Mouse (Mus musculus): ENCODE results near the gene Gm20388. TPM values are rescaled to one million over a fixed set of nuclear protein-coding genes. Genes with fewer than 3 reads are reported as not detected.

Gene Gm20388
- polyA plus RNA-seq, 1 experiment from 2014 or later: not detected

DNA sequence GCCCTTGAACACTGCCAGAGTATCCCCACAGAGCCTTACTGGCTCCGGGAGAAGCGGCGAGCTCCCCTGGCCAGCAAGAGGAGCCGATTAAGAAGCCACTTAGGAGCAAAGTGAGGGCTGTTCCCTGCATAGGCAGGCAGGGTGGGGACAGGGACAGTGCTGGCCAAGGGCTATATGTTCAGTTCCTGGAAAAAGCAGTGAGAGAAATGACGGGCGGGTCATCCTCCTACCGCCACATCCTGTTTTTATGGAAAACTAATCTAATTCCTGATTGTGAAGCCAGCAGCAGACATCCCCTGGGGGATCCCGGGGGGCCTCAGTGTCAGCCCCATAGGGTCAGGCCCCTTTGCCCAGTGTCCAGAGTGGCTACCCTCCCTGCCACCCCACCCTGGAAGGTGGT, 2620.7 kb downstream of the Gm20388 start:
- H3K4me2 ChIP-seq (replicated peaks): no peak overlapping the region
- no peaks in the 10 kb centered on the region for H3K4me1 ChIP-seq (replicated peaks; ENCODE audit: control insufficient read depth, insufficient read depth, low read length)
- no peaks in the 10 kb centered on the region for H3K27me3 ChIP-seq (ENCODE audit: control insufficient read depth, insufficient read depth, low read length)
- H3K36me3 ChIP-seq (replicated peaks; ENCODE audit: control insufficient read depth, insufficient read depth): no peaks in the 10 kb centered on the region
- H3K9me3 ChIP-seq (ENCODE audit: control insufficient read depth, low read length): no peaks in the 10 kb centered on the region
- H3K4me3 ChIP-seq (replicated peaks; ENCODE audit: low read length): no peak overlapping the region
- no peak overlapping the region for H3K27ac ChIP-seq
- no peak for DNase-seq (ENCODE audit: low spot score)
- WGBS: 88% methylated on average over 8 of the region's 8 CpGs
- H3K9ac ChIP-seq: no peak overlapping the region
- no peak for ATAC-seq (ENCODE audit: low FRiP score)

DNA sequence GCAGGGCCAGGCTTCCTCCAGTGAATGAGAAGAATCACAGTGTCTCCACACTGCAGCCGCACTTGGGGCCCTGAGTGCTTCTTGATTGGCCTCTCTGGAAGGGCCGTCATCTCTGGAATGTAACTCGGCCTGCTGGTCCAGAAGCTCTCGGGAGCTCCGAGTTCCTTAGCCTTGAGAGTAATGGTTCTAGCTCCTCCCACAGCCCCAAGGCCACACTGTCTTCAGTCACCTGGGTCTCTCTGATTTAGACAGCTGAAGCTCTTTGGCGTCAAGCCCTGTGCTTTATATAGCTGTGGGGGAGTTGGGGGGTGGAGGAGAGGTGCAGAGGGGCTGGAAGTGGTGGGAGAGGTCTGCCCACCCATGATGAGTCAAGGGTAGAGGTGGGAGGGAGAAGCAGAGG, 2626.4 kb downstream of the Gm20388 start:
- no peak for DNase-seq (ENCODE audit: low spot score)
- Histone ChIP-seq H3K27ac (no peak overlapping the region), H3K27me3 (ENCODE audit: control insufficient read depth, insufficient read depth, low read length) (no peaks in the 10 kb centered on the region), H3K9me3 (ENCODE audit: control insufficient read depth, low read length) (no peaks in the 10 kb centered on the region), H3K4me1 (replicated peaks; ENCODE audit: control insufficient read depth, insufficient read depth, low read length) (no peaks in the 10 kb centered on the region), H3K36me3 (replicated peaks; ENCODE audit: control insufficient read depth, insufficient read depth) (no peaks in the 10 kb centered on the region), H3K4me2 (replicated peaks) (no peak overlapping the region), H3K4me3 (replicated peaks; ENCODE audit: low read length) (no peak overlapping the region), H3K9ac (no peak overlapping the region)
- no peak for ATAC-seq (ENCODE audit: low FRiP score)
- WGBS: 68% methylated on average over 6 of the region's 6 CpGs

GRCm38 (mm10) chr8:122537812-122538211, 2627.2 kb downstream of the Gm20388 start:
- 85% methylated on average over 2 of the region's 2 CpGs for WGBS
- Histone ChIP-seq H3K9me3 (ENCODE audit: control insufficient read depth, low read length) (no peaks in the 10 kb centered on the region), H3K9ac (no peak overlapping the region), H3K27ac (no peak overlapping the region), H3K4me1 (replicated peaks; ENCODE audit: control insufficient read depth, insufficient read depth, low read length) (no peaks in the 10 kb centered on the region), H3K27me3 (ENCODE audit: control insufficient read depth, insufficient read depth, low read length) (no peaks in the 10 kb centered on the region), H3K4me2 (replicated peaks) (no peak overlapping the region), H3K4me3 (replicated peaks; ENCODE audit: low read length) (no peak overlapping the region), H3K36me3 (replicated peaks; ENCODE audit: control insufficient read depth, insufficient read depth) (no peaks in the 10 kb centered on the region)
- ATAC-seq (ENCODE audit: low FRiP score): no peak
- DNase-seq (ENCODE audit: low spot score): no peak

GRCm38 (mm10) chr8:122538310-122539076, 2627.9 kb downstream of the Gm20388 start:
- no peak for DNase-seq (ENCODE audit: low spot score)

GRCm38 (mm10) chr8:122544138-122544537, 2633.5 kb downstream of the Gm20388 start:
- 93% methylated on average over 8 of the region's 8 CpGs for WGBS
- H3K9ac ChIP-seq: no peak overlapping the region

More at GRCm38 (mm10) chr8:122538310-122539076, 2627.9 kb downstream of the Gm20388 start:
- Histone ChIP-seq H3K9me3 (ENCODE audit: control insufficient read depth, low read length) (no peaks in the 10 kb centered on the region), H3K36me3 (replicated peaks; ENCODE audit: control insufficient read depth, insufficient read depth) (no peaks in the 10 kb centered on the region), H3K4me3 (replicated peaks; ENCODE audit: low read length) (no peak overlapping the region), H3K27me3 (ENCODE audit: control insufficient read depth, insufficient read depth, low read length) (no peaks in the 10 kb centered on the region), H3K4me1 (replicated peaks; ENCODE audit: control insufficient read depth, insufficient read depth, low read length) (no peaks in the 10 kb centered on the region), H3K27ac (no peak overlapping the region), H3K9ac (no peak overlapping the region), H3K4me2 (replicated peaks) (no peak overlapping the region)
- 92% methylated on average over 9 of the region's 9 CpGs for WGBS
- no peak for ATAC-seq (ENCODE audit: low FRiP score)

DNA sequence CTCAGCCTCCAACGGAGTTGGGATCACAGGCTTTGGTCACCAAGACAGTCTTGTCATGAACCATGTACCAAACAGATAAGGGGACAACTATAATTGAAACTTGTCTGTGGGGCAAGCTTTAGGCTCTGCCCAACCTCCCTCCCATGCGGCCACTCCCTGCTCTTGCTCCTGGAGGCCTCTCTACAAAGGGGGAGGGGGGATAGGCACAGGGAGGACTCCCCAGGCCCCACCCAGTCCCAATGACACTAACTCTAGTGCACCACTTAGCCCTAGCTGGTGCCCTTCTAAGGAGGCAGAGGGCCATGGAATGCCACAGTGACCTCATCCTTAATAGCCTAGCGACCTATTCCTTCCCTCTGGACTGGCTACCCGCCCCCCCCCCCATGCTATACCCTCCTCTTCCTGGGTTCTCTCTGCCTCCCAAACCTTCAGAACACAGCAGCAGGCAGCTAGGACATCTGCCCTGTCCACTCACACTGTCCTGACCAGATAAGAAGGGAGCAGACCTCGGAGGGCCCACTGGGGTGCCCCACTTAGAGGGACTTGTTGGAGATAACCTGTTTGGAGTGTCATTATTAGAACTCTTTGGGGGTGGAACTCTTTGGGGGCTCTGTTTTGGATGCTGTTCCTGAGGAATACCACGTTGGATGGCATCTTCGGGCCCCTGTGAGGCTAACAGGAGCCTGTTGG, 2635.6 kb downstream of the Gm20388 start:
- Histone ChIP-seq H3K9ac (no peak overlapping the region), H3K9me3 (ENCODE audit: control insufficient read depth, low read length) (no peaks in the 10 kb centered on the region), H3K4me3 (replicated peaks; ENCODE audit: low read length) (no peak overlapping the region), H3K4me2 (replicated peaks) (no peak overlapping the region), H3K27ac (no peak overlapping the region), H3K4me1 (replicated peaks; ENCODE audit: control insufficient read depth, insufficient read depth, low read length) (0 out of 2 replicates have a peak, but pooled peaks cover 8% of the 10 kb centered on the region), H3K36me3 (replicated peaks; ENCODE audit: control insufficient read depth, insufficient read depth) (no peaks in the 10 kb centered on the region), H3K27me3 (ENCODE audit: control insufficient read depth, insufficient read depth, low read length) (peaks cover 25% of the 10 kb centered on the region)
- DNase-seq (ENCODE audit: low spot score) (no peak), ATAC-seq (ENCODE audit: low FRiP score) (no peak)
- WGBS: 87% methylated on average over 7 of the region's 7 CpGs

More at GRCm38 (mm10) chr8:122544138-122544537, 2633.5 kb downstream of the Gm20388 start:
- no peak for DNase-seq (ENCODE audit: low spot score)
- H3K27ac ChIP-seq: no peak overlapping the region
- H3K36me3 ChIP-seq (replicated peaks; ENCODE audit: control insufficient read depth, insufficient read depth): no peaks in the 10 kb centered on the region
- H3K9me3 ChIP-seq (ENCODE audit: control insufficient read depth, low read length): no peaks in the 10 kb centered on the region
- H3K4me2 ChIP-seq (replicated peaks): no peak overlapping the region
- 0 out of 2 replicates have a peak, but pooled peaks cover 5% of the 10 kb centered on the region for H3K27me3 ChIP-seq (ENCODE audit: control insufficient read depth, insufficient read depth, low read length)
- no peak overlapping the region for H3K4me3 ChIP-seq (replicated peaks; ENCODE audit: low read length)
- 0 out of 2 replicates have a peak, but pooled peaks cover 5% of the 10 kb centered on the region for H3K4me1 ChIP-seq (replicated peaks; ENCODE audit: control insufficient read depth, insufficient read depth, low read length)
- no peak for ATAC-seq (ENCODE audit: low FRiP score)

- no peak for DNase-seq (ENCODE audit: low spot score)
- WGBS: 62% methylated on average over 24 of the region's 24 CpGs
- H3K27ac ChIP-seq: no peak overlapping the region
These were observed 2636.3 kb downstream of the Gm20388 start for GRCm38 (mm10) chr8:122546811-122547453.

DNA sequence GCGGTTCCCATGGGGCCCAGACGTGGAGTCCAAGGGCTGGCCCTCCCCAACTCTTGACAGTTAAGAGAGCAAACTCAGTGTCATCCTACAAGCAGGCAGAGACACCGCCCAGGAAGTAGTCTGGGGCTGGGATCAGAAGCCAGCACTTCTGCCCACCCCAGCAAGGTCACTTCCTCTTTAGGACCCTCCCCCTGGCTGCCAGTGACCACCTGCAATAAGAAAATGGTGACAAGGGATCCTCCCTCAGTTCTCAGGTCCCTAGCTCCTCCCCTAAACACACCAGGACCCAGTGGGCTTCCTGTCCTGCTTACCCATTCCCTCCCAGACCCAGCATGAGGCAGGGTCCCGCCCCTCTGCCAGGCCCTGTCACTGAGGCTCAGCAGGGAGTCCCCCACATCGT, 2637.2 kb downstream of the Gm20388 start:
- H3K4me2 ChIP-seq (replicated peaks): no peak overlapping the region
- H3K9ac ChIP-seq: no peak overlapping the region
- WGBS: 31% methylated on average over 5 of the region's 5 CpGs
- no peaks in the 10 kb centered on the region for H3K9me3 ChIP-seq (ENCODE audit: control insufficient read depth, low read length)
- H3K36me3 ChIP-seq (replicated peaks; ENCODE audit: control insufficient read depth, insufficient read depth): no peaks in the 10 kb centered on the region
- H3K4me1 ChIP-seq (replicated peaks; ENCODE audit: control insufficient read depth, insufficient read depth, low read length): 0 out of 2 replicates have a peak, but pooled peaks cover 8% of the 10 kb centered on the region
- no peak overlapping the region for H3K27ac ChIP-seq
- H3K4me3 ChIP-seq (replicated peaks; ENCODE audit: low read length): no peak overlapping the region
- ATAC-seq (ENCODE audit: low FRiP score) (no peak), DNase-seq (ENCODE audit: low spot score) (no peak)
- H3K27me3 ChIP-seq (ENCODE audit: control insufficient read depth, insufficient read depth, low read length): peaks cover 32% of the 10 kb centered on the region

More at GRCm38 (mm10) chr8:122546811-122547453, 2636.3 kb downstream of the Gm20388 start:
- no peaks in the 10 kb centered on the region for H3K36me3 ChIP-seq (replicated peaks; ENCODE audit: control insufficient read depth, insufficient read depth)
- no peak for ATAC-seq (ENCODE audit: low FRiP score)
- peaks cover 32% of the 10 kb centered on the region for H3K27me3 ChIP-seq (ENCODE audit: control insufficient read depth, insufficient read depth, low read length)
- no peak overlapping the region for H3K4me3 ChIP-seq (replicated peaks; ENCODE audit: low read length)
- no peak overlapping the region for H3K9ac ChIP-seq
- 0 out of 2 replicates have a peak overlapping the region, but pooled peaks have one; percentile 6 for H3K4me2 ChIP-seq (replicated peaks)
- H3K9me3 ChIP-seq (ENCODE audit: control insufficient read depth, low read length): no peaks in the 10 kb centered on the region
- 0 out of 2 replicates have a peak, but pooled peaks cover 8% of the 10 kb centered on the region for H3K4me1 ChIP-seq (replicated peaks; ENCODE audit: control insufficient read depth, insufficient read depth, low read length)

- Histone ChIP-seq H3K4me2 (replicated peaks) (no peak overlapping the region), H3K9me3 (ENCODE audit: control insufficient read depth, low read length) (no peaks in the 10 kb centered on the region), H3K9ac (no peak overlapping the region), H3K36me3 (replicated peaks; ENCODE audit: control insufficient read depth, insufficient read depth) (no peaks in the 10 kb centered on the region), H3K4me3 (replicated peaks; ENCODE audit: low read length) (no peak overlapping the region), H3K4me1 (replicated peaks; ENCODE audit: control insufficient read depth, insufficient read depth, low read length) (0 out of 2 replicates have a peak, but pooled peaks cover 8% of the 10 kb centered on the region), H3K27ac (no peak overlapping the region), H3K27me3 (ENCODE audit: control insufficient read depth, insufficient read depth, low read length) (peaks cover 32% of the 10 kb centered on the region)
- WGBS: 71% methylated on average over 13 of the region's 13 CpGs
- ATAC-seq (ENCODE audit: low FRiP score) (no peak), DNase-seq (ENCODE audit: low spot score) (no peak)
These were observed 2637.7 kb downstream of the Gm20388 start for GRCm38 (mm10) chr8:122548331-122548730.
